Mouse (Mus musculus) limb, embryonic 10.5 days (tissue): ENCODE results near the gene Cdh13. TPM values are rescaled to one million over a fixed set of nuclear protein-coding genes. Genes with fewer than 3 reads are reported as not detected.
A peak's percentile ranks its signal among the peaks of the same experiment; 100 is the strongest.

Experiments
- DNase-seq: peaks from one replicate; pipeline ENCODE4 v3.0.0-alpha.2; 2017; ENCODE audit warnings: low spot score
- H3K27ac ChIP-seq: fragments of 300-500 bp; sonication (generic); 2 replicates; pipeline ENCODE4 v1.5.1; 2016; ENCODE audit warnings: mild to moderate bottlenecking
- H3K27me3 ChIP-seq: fragments of 300-500 bp; sonication (generic); 2 replicates; pipeline ENCODE4 v1.6.1; 2016; ENCODE audit warnings: low read depth, mild to moderate bottlenecking; ENCODE audit not compliant: poor library complexity, severe bottlenecking
- H3K36me3 ChIP-seq: fragments of 300-500 bp; sonication (generic); 2 replicates; pipeline ENCODE4 v1.6.1; 2016; ENCODE audit warnings: mild to moderate bottlenecking, moderate library complexity
- H3K4me1 ChIP-seq: fragments of 300-500 bp; sonication (generic); 2 replicates; pipeline ENCODE4 v1.6.1; 2016
- H3K4me3 ChIP-seq: fragments of 300-500 bp; sonication (generic); 2 replicates; pipeline ENCODE4 v1.5.1; 2016; ENCODE audit warnings: mild to moderate bottlenecking, moderate library complexity
- H3K9me3 ChIP-seq: fragments of 300-500 bp; sonication (generic); replicated peaks from 2 replicates; pipeline ENCODE4 v1.6.1; 2016; ENCODE audit warnings: mild to moderate bottlenecking
- WGBS: fragments of 180-500 bp; shearing (Covaris S2); methylation state at CpG from one replicate; pipeline ENCODE4 v1.1.7; 2016; 5-methylcytosine and 5-hydroxymethylcytosine counted together
- polyA plus RNA-seq: library from polyadenylated mRNA; unstranded; fragments of >200 nt; fragmentation: Nextera tagmentation; extraction: Ambion mirVana; gene quantifications from 2 replicates; pipeline ENCODE4 v1.2.1, GENCODE M21; 2016

Cdh13 gene
- polyA plus RNA-seq, 1 experiment from 2014 or later = 3.3 TPM

DNA sequence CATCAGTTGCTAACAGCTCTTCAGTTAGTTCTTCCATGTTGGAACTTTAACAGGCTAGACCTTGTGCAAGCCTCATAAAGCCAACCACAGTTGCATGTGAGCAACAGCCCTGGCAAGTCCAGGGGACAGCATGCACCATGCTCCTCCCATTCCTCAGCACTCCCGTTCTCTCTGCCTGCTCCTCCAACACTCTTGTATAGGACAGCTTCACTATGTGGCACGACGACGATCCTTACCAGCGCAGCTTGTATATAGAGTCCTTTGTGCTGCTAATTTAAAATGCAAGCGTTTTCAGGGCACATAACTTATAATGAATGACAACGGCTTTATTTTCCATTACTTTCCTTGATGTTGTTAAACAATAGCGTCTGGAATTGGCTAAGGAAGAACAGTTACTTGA is 654.5 kb downstream of the Cdh13 start:
- Histone ChIP-seq H3K9me3 (no peaks in the 10 kb centered on the region), H3K4me3 (no peak overlapping the region), H3K27ac (no peak overlapping the region), H3K4me1 (peaks cover 7% of the 10 kb centered on the region; the same call in 1 of the 2 replicates), H3K36me3 (no peaks in the 10 kb centered on the region), H3K27me3 (no peaks in the 10 kb centered on the region)
- WGBS = 47% methylated on average over 8 of the region's 8 CpGs
- DNase-seq = no peak

DNA sequence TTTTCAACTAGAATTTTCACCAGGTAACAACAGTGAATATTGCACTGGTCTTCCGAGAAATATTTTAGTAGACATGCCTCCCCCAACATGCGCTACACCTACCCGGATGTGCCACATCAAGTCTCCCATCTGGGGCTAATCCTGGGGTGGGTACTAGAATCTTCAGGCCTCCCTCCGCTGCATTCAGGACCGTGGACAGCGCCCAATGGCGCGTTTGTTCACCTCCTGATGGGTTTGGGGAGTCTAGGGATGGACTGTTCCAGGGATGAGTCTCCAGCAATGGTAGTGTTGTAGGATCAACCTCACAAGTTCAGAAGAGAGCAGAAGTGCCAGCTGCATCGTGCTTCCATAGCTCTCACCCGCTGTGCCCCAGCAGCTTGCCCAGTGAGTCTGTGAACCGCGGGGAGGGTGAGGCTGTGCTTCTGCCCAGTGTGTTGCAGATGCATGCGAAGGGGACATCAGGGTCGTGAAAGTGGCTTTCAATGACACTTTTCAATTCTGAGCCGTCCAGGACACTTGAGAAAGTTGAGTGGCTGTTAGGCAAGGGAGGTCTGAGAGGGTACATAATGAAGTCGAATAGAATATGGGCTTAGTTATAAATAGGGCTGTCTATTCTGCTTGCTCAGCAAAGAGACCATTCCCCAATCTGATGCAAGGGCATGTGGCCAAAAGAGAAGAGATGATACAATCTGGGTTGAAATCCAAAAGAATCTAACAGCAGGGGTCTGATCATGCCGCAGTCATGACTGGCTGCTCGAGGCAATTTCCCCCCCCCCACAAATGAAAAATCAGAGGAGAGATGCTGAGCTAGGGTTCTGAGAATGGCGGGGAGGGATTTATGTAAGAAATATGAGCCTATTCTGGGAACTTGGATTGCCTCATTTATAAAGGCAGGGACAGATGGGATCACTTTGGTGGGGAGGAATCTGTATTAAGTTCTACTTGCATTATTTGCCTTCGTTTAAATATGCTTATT is 668.5 kb downstream of the Cdh13 start:
- H3K27ac ChIP-seq = no peak overlapping the region
- DNase-seq = peak; percentile 84
- H3K27me3 ChIP-seq = no peaks in the 10 kb centered on the region
- no peaks in the 10 kb centered on the region for H3K36me3 ChIP-seq
- 63% methylated on average over 20 of the region's 20 CpGs for WGBS
- no peak overlapping the region for H3K4me3 ChIP-seq
- H3K9me3 ChIP-seq = no peaks in the 10 kb centered on the region
- H3K4me1 ChIP-seq = no peaks in the 10 kb centered on the region

DNA sequence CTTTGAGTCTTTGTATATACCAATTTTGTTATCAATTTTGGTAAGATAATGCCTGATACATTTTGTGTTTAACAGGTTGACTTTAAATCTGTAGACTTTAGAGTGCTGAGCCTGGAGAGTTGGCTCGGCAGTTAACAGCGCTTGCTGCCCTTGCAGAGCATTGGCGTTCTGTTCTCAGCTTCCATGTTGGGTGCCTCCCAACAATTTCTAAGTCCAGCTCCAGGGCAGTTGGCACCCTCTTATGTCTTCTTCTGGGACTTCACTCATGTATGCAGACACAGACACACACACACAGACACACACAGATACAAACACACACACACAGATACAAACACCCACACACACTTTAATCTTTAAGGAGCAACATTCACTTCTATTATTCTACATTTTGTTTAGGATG is 672.6 kb downstream of the Cdh13 start:
- no peaks in the 10 kb centered on the region for H3K9me3 ChIP-seq
- DNase-seq = no peak
- H3K27ac ChIP-seq = no peak overlapping the region
- H3K27me3 ChIP-seq = no peaks in the 10 kb centered on the region
- WGBS = 93% methylated on average over 3 of the region's 3 CpGs
- H3K36me3 ChIP-seq = no peaks in the 10 kb centered on the region
- no peaks in the 10 kb centered on the region for H3K4me1 ChIP-seq
- no peak overlapping the region for H3K4me3 ChIP-seq

DNA sequence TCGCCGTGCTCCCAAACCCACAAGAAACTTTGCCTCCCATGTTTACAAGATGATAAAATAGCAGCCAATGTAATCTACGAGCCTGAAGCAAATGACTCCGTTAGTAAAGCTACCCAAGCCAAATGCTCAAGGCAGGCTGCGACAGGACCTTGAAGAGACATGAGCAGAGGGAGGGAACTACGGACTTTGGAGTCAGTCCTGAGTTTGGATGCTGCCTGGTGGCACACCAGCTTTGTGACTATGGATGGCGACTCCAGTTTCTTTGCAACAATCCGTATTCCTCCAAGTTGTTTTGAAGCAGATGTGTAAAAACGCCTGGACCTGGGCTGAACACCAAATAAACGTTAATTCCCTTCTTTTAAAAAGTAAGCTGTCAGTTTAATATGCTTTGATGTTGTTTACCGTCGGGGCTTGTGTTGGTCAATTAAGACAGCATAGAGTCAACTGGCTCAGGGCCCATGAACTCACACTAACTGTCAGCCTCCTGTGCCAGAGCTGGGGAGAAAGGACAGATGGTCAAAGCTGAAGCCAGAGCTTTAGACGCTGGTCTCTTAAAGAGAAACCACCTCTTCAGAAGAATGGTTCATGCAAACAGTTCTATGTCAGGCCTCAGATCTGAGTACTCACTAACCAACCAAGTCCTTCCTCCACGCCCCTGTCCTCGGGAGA is 678.5 kb downstream of the Cdh13 start:
- 78% methylated on average over 15 of the region's 15 CpGs for WGBS

DNA sequence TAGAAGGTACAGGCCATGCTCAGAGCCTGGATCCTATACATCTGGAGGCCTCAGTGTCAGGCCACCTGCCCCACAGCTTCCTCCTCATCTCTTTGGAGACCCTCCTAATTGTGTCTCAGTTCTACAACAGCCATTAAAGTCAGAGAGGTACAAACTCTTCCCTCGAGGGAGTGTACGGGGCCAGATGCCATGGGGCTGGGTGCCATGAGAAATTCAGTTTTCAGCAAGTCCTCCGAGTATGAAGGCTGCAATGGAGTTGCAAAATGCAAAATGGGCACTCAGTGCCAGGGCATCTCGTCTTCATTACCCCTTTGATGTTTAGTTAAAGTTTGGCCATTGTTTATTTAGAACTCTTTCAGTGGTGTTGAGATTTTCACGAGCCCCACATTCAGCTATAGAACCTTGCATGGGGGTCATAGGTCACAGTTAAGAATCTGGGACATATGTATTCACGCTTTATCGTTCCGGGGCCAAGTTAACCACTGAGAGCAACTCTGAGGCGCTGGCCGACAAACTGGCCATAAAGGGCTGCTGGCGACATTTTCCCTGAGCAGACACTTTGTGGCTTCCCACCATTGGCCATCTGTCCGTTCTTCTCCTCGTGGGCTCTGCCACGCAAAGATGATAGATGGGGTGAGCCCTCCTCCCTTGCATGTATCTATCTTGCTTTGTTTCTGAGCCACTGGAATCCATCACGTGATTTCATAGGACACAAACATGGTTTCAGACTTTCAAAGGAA is 681.7 kb downstream of the Cdh13 start:
- H3K36me3 ChIP-seq = no peaks in the 10 kb centered on the region
- no peak for DNase-seq
- WGBS = 90% methylated on average over 15 of the region's 15 CpGs

More for the DNA sequence above, 678.5 kb downstream of the Cdh13 start:
- no peak for DNase-seq
- no peak overlapping the region for H3K4me3 ChIP-seq
- no peaks in the 10 kb centered on the region for H3K4me1 ChIP-seq
- H3K36me3 ChIP-seq = no peaks in the 10 kb centered on the region
- no peaks in the 10 kb centered on the region for H3K27me3 ChIP-seq
- H3K27ac ChIP-seq = no peak overlapping the region
- H3K9me3 ChIP-seq = no peaks in the 10 kb centered on the region

DNA sequence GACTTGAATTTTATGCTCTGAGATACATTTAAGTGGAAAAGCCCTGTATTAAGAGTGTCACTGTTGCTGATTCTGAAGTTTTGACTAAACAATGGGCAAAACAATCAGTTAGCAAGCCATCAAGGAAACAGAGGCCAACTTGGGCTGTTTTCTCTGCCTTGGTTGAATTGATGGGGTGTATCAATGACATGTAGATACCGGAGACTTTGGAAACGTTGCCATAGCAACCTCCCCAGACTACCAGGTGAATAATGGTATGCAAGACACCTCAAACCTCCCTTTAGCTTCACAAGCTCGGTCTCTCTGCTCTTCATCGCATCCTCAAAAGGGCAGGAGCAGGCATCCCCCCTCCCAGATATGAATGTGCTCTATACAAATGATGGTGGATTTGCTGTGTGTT is 685.4 kb downstream of the Cdh13 start:
- Histone ChIP-seq H3K4me1 (peaks cover 9% of the 10 kb centered on the region; the same call in 1 of the 2 replicates), H3K36me3 (no peaks in the 10 kb centered on the region), H3K27me3 (no peaks in the 10 kb centered on the region), H3K4me3 (no peak overlapping the region), H3K27ac (no peak overlapping the region), H3K9me3 (no peaks in the 10 kb centered on the region)
- WGBS = 68% methylated on average over 4 of the region's 4 CpGs
- DNase-seq = no peak

More for the DNA sequence above, 681.7 kb downstream of the Cdh13 start:
- H3K9me3 ChIP-seq = no peaks in the 10 kb centered on the region
- no peak overlapping the region for H3K27ac ChIP-seq
- peaks cover 9% of the 10 kb centered on the region; the same call in 1 of the 2 replicates for H3K4me1 ChIP-seq
- no peaks in the 10 kb centered on the region for H3K27me3 ChIP-seq
- H3K4me3 ChIP-seq = no peak overlapping the region

DNA sequence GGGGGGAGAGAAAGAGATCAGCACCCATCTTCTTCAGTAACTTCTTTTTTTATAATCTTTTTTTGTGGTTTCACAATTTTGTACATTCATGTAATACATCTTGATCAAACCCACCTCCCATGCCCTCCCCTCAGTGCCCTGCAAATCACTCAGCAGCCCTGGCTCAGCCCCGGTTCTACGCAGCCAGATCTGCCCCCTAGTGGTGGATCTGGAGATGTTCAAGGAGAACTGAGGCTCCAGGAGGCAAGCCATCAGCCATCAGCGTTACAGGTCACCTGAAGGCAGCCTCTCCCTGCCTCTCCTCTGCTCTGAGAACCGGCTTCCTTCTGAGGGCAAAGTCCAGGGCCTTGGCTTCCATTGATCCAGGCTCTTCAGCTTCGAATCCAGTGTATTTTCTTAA is 696.3 kb downstream of the Cdh13 start:
- 17% methylated on average over 5 of the region's 5 CpGs for WGBS
- peak; percentile 49 for DNase-seq
- 0 out of 2 replicates have a peak, but pooled peaks cover 2% of the 10 kb centered on the region for H3K9me3 ChIP-seq

DNA sequence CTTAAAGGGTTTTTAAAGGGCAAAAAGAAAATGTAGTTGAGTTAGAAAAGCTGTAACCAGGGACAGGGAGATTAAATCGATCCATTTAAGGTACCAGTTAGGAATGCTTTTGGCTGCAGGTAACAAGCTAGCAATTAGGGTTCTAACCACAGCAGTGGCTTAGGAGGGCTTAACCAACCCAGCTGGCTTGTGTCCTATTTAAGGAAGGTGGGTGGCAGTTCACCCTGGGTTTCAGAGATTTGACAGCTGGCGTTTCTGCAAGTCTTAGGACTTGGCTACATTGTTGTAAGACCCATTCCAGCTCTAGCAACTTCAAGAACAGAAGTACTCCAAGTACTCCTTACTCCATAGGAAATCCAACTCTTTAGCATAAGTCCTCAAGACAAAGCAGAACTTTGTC is 700.2 kb downstream of the Cdh13 start:
- Histone ChIP-seq H3K36me3 (no peaks in the 10 kb centered on the region), H3K4me3 (no peak overlapping the region), H3K9me3 (0 out of 2 replicates have a peak, but pooled peaks cover 2% of the 10 kb centered on the region), H3K27me3 (no peaks in the 10 kb centered on the region), H3K27ac (no peak overlapping the region), H3K4me1 (peaks cover 5% of the 10 kb centered on the region; the same call in 1 of the 2 replicates)
- no peak for DNase-seq
- WGBS = 62% methylated on average over 2 of the region's 2 CpGs

More for the DNA sequence above, 696.3 kb downstream of the Cdh13 start:
- Histone ChIP-seq H3K36me3 (no peaks in the 10 kb centered on the region), H3K27me3 (no peaks in the 10 kb centered on the region), H3K4me1 (peaks cover 5% of the 10 kb centered on the region; the same call in 1 of the 2 replicates), H3K27ac (no peak overlapping the region), H3K4me3 (no peak overlapping the region)

DNA sequence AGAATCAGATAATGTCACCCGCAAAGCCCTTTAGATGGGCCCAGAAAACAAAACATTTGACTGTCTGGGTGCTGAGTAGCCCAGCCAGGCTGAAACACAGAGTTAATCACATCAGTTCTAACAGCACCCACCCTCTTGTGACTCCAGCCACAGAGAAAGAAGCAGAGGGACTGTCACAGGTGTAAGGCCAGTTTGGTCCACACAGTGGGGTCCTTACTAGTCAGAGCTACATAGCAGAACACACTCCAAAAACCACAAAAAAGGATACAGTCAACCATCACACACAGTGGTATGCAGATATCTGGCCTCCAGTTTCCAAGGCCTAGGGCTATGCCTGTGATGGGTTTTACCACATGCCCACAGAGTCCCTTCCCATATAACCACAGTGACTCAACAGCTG is 703.3 kb downstream of the Cdh13 start:
- WGBS = 81% methylated on average over 1 of the region's 1 CpGs

DNA sequence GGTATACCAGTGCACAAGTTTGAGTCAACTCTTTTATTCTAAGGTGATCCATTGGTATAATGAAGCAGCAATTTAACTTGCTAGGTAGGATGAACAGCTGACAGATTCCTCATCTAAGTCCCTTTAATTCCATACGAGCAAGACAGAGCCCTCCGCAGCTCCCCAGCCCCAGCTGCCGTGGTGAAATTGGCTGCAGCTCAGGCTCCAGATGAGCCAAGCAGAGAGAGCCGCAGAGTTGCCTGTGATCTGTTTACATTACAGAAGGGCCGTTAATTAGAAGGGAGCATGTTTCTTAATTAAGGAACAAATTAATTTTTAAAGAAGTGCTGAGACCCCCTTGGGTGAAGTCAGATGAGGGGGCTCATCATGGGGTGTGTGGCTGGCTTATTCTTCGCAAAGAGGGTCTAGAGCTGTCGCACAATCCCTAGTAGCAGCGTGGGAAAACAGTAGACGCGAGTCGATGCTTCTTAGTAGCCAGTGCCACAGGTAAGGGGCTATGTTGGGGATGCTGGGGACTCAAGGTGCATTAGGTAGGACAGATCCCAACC is 712.2 kb downstream of the Cdh13 start:
- Histone ChIP-seq H3K4me1 (no peaks in the 10 kb centered on the region), H3K27me3 (no peaks in the 10 kb centered on the region), H3K27ac (no peak overlapping the region), H3K9me3 (no peaks in the 10 kb centered on the region), H3K4me3 (no peak overlapping the region), H3K36me3 (no peaks in the 10 kb centered on the region)
- WGBS = 81% methylated on average over 11 of the region's 11 CpGs
- no peak for DNase-seq

More for the DNA sequence above, 703.3 kb downstream of the Cdh13 start:
- Histone ChIP-seq H3K27ac (no peak overlapping the region), H3K27me3 (no peaks in the 10 kb centered on the region), H3K4me3 (no peak overlapping the region), H3K36me3 (no peaks in the 10 kb centered on the region), H3K9me3 (0 out of 2 replicates have a peak, but pooled peaks cover 2% of the 10 kb centered on the region), H3K4me1 (peaks cover 5% of the 10 kb centered on the region; the same call in 1 of the 2 replicates)
- no peak for DNase-seq

DNA sequence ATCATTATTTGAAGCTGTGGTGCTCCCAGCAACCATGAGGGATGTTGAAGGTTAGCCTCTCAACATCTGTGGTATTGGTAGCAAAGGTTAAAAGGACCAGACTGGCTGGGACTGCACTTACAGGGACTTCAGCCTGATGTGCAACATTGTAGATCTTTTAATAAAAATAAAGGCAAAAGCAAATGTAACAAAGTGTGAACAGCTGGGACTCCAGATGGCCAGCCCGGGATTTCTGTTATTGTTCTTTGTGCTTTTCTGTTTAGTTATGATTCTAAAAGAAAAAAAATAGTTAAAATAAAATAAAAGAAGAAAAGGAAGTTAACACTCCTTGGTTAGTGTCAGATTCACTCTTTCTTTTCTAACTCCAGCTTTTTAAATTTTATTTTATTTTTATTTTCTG is 717.1 kb downstream of the Cdh13 start:
- 96% methylated on average over 1 of the region's 1 CpGs for WGBS
- H3K4me3 ChIP-seq = no peak overlapping the region
- H3K27me3 ChIP-seq = no peaks in the 10 kb centered on the region
- H3K36me3 ChIP-seq = no peaks in the 10 kb centered on the region
- no peak for DNase-seq
- no peaks in the 10 kb centered on the region for H3K4me1 ChIP-seq
- no peaks in the 10 kb centered on the region for H3K9me3 ChIP-seq
- H3K27ac ChIP-seq = no peak overlapping the region

DNA sequence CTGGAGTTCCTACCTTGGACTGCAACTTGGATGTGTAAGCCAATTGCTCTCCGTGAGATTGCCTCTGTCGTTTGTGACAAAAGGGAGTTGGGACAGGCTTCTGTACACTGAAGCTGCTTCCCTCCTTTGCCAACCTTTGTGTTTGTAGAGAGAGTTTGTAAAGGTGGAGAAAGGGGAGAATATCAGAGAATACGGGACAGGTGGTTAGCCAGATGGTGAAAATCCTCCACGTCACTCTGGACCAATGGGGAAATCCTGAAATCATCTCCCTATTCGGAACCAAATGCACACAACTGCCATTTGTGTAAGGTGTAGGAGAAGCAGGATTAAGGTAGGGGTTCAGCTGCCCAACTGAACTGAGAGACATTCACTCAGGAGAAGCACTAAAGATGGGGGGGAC is 721.3 kb downstream of the Cdh13 start:
- Histone ChIP-seq H3K4me3 (no peak overlapping the region), H3K36me3 (no peaks in the 10 kb centered on the region), H3K9me3 (no peaks in the 10 kb centered on the region), H3K27me3 (no peaks in the 10 kb centered on the region), H3K27ac (no peak overlapping the region), H3K4me1 (no peaks in the 10 kb centered on the region; the same call in 1 of the 2 replicates)
- no peak for DNase-seq
- 90% methylated on average over 5 of the region's 5 CpGs for WGBS
